Mouse (Mus musculus): ENCODE measurements around the gene Prnp. TPM values are rescaled to one million over a fixed set of nuclear protein-coding genes. Genes with fewer than 3 reads are reported as not detected.

Gene Prnp
- polyA plus RNA-seq, 1 experiment = 4.8 TPM

DNA sequence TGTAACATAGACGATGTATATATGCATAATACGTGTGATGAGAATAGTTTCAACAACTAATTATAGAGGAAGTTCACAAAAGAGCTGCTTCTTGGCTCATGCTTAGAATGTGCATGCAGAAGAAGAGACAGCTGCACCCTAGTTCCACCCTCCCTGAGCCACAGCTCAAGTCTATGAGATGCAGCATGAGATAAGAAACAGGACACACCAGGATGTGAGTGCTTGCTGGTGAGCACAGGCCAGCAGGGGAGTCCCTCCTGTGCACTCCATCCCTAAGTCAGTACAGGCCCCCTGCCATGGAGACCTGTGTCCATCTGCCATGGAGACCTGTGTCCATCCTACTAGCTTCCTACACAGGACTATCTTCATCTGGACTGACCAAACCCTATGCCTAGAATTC, 60.9 kb downstream of the Prnp start:
- Histone ChIP-seq H3K27me3 (ENCODE audit: control insufficient read depth) (no peaks in the 10 kb centered on the region), H3K4me1 (ENCODE audit: control insufficient read depth) (no peaks in the 10 kb centered on the region), H3K9me3 (ENCODE audit: control insufficient read depth, low read length) (peaks cover 4% of the 10 kb centered on the region), H3K36me3 (ENCODE audit: control insufficient read depth) (no peaks in the 10 kb centered on the region), H3K4me3 (replicated peaks) (no peak overlapping the region)
- TF ChIP-seq GATA1 (IDR thresholded peaks at IDR 0.05; ENCODE audit: low read length) (no peak), TAL1 (IDR thresholded peaks at IDR 0.05; ENCODE audit: low read length) (no peak)

DNA sequence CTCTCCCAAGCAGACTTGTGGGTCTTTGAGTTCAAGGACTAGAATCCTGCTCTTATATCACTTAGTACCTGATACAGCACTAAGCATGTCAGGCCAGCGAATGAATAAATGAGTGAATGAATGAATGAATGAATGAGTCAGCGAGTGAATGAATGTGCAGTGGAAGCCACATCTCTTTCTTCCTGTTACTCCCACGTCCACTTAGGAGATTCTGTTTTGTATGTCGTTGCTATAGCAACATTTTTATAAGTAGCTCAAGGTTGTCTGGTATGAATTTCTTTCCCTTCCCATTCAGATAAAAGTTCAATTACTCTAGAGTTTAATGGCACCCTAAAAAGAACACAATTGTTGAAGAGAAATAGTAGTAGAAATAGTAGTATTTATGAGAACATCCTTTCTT, 61.4 kb downstream of the Prnp start:
- no peaks in the 10 kb centered on the region for H3K4me1 ChIP-seq (ENCODE audit: control insufficient read depth)
- no peak overlapping the region for H3K4me3 ChIP-seq (replicated peaks)
- peaks cover 7% of the 10 kb centered on the region for H3K9me3 ChIP-seq (ENCODE audit: control insufficient read depth, low read length)
- H3K27me3 ChIP-seq (ENCODE audit: control insufficient read depth) = no peaks in the 10 kb centered on the region
- no peaks in the 10 kb centered on the region for H3K36me3 ChIP-seq (ENCODE audit: control insufficient read depth)
- TF ChIP-seq GATA1 (IDR thresholded peaks at IDR 0.05; ENCODE audit: low read length) (no peak), TAL1 (IDR thresholded peaks at IDR 0.05; ENCODE audit: low read length) (no peak)

DNA sequence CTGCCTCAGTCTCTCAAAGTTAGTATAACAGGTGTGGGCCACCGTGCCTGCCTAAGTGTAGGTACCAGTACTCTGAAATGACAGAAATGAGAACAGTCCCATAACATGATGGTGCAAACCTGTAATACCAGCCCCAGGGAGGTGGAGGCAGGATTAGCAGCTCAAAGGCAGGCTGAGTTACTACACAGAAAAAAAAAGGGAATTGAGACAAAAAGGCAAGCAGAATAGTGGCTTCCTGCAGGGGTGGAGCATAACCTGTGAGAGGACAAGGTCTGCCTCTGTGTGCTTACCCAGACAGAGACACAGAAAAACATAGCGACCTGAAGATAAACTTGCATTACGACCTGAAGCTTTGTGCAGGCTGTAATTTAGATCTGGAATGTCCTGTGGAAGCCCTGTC, 66.9 kb downstream of the Prnp start:
- Histone ChIP-seq H3K4me1 (ENCODE audit: control insufficient read depth) (no peaks in the 10 kb centered on the region), H3K36me3 (ENCODE audit: control insufficient read depth) (no peaks in the 10 kb centered on the region)
- TF ChIP-seq GATA1 (IDR thresholded peaks at IDR 0.05; ENCODE audit: low read length) = no peak
- TF ChIP-seq TAL1 (IDR thresholded peaks at IDR 0.05; ENCODE audit: low read length) = no peak

DNA sequence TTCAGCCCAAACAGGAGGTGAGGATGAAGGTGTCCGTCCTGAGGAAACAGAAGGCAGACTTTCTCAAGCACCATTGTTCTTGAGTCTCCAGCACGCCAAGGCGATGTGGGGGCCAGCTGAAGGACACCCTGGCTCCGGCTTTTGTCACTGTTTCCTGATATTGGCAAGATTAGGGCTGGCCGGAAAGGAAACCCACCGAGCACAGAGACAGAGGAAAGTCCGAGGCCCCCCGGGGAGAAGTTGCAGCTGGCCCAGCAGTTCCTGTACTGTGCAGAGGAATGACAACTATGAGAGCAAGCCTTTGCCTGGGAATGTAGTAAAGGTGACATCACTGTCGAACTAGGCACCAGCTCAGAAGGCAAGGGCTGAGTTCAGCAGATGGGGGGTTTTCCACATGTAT, 71.1 kb downstream of the Prnp start:
- peaks cover under 1% of the 10 kb centered on the region for H3K9me3 ChIP-seq (ENCODE audit: control insufficient read depth, low read length)
- no peaks in the 10 kb centered on the region for H3K27me3 ChIP-seq (ENCODE audit: control insufficient read depth)
- TF ChIP-seq GATA1 (IDR thresholded peaks at IDR 0.05; ENCODE audit: low read length) (no peak), TAL1 (IDR thresholded peaks at IDR 0.05; ENCODE audit: low read length) (no peak)
- H3K4me1 ChIP-seq (ENCODE audit: control insufficient read depth) = no peaks in the 10 kb centered on the region
- H3K4me3 ChIP-seq (replicated peaks) = no peak overlapping the region
- no peaks in the 10 kb centered on the region for H3K36me3 ChIP-seq (ENCODE audit: control insufficient read depth)

More for the DNA sequence above, 66.9 kb downstream of the Prnp start:
- H3K27me3 ChIP-seq (ENCODE audit: control insufficient read depth) = no peaks in the 10 kb centered on the region
- peaks cover 7% of the 10 kb centered on the region for H3K9me3 ChIP-seq (ENCODE audit: control insufficient read depth, low read length)
- H3K4me3 ChIP-seq (replicated peaks) = no peak overlapping the region

DNA sequence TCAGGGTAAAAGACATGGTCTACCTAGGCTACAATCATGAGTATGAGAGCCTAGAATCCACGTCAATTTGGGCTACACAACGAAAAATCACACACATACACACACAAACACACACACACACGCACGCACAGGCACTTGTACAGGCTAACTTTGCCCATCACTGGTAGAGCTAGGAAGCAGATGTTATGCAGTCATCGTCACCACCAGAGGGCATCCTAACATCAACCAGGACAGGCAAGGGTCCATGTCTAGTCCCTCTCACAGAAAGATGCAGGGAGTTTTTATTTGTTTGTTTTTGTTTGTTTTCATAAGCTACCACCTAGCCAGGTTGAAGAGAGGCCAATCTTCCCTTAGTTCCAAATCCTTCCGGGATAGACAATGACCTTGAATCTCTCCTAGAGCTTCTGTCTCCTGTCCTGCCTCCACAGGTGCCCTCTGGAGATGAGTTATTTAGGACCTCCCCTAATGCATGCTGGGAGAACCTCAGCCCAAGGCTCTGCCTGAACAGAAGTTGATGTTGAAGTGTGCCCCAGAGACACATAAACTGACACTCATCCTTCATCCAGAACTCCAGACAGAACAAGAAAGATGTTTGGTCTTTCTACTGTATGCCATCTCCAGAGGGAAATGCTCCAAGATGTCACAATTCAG, 72.9 kb downstream of the Prnp start:
- H3K36me3 ChIP-seq (ENCODE audit: control insufficient read depth) = no peaks in the 10 kb centered on the region
- H3K9me3 ChIP-seq (ENCODE audit: control insufficient read depth, low read length) = no peaks in the 10 kb centered on the region
- H3K4me1 ChIP-seq (ENCODE audit: control insufficient read depth) = no peaks in the 10 kb centered on the region
- H3K27me3 ChIP-seq (ENCODE audit: control insufficient read depth) = no peaks in the 10 kb centered on the region
- no peak for TF ChIP-seq GATA1 (IDR thresholded peaks at IDR 0.05; ENCODE audit: low read length)
- no peak for TF ChIP-seq TAL1 (IDR thresholded peaks at IDR 0.05; ENCODE audit: low read length)
- no peak overlapping the region for H3K4me3 ChIP-seq (replicated peaks)

DNA sequence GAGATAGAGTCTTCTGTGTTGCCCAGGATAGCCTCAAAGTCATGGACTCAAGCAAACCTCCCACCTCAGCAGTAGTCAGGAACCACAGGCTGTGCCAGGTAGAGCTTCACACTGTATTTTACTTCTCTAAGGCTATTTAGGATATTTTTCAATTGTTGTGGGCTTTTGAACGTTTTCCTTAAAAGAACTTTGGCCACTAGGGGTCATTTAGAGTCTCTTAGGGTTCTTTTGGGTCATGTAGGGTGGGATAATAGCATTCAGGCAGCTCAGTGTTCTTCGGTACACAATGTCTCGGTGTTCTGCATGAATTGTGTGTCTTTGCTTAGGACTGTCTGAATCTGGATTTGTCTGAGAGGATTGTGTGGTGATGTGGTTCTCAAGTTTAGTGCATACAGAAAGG, 78.2 kb downstream of the Prnp start:
- Histone ChIP-seq H3K4me1 (ENCODE audit: control insufficient read depth) (no peaks in the 10 kb centered on the region), H3K36me3 (ENCODE audit: control insufficient read depth) (no peaks in the 10 kb centered on the region), H3K9me3 (ENCODE audit: control insufficient read depth, low read length) (no peaks in the 10 kb centered on the region), H3K4me3 (replicated peaks) (no peak overlapping the region), H3K27me3 (ENCODE audit: control insufficient read depth) (no peaks in the 10 kb centered on the region)
- TF ChIP-seq TAL1 (IDR thresholded peaks at IDR 0.05; ENCODE audit: low read length) = no peak
- TF ChIP-seq GATA1 (IDR thresholded peaks at IDR 0.05; ENCODE audit: low read length) = no peak

Other genes starting within 250 kb of the Prnp start
- not detected in 2 replicates for gene Erv3, start 50.2 kb upstream of the Prnp start, polyA plus RNA-seq (2012)
- not detected in 2 replicates for gene Prn, start within 50 bp of the Prnp start, polyA plus RNA-seq (2012)
- not detected in 2 replicates for gene Prnd, start 40.9 kb downstream of the Prnp start, polyA plus RNA-seq (2012)
- gene Rassf2, start 120.3 kb downstream of the Prnp start, polyA plus RNA-seq (2012) = under 0.01 and 0.06 TPM in 2 replicates
- gene Slc23a2, start 235.2 kb downstream of the Prnp start, polyA plus RNA-seq (2012) = not detected in 2 replicates

All from erythroblast, embryonic 14.5 days (primary cell).